Mouse (Mus musculus) kidney, postnatal 0 days (tissue): ENCODE data around the gene Apoa1. TPM values are rescaled to one million over a fixed set of nuclear protein-coding genes. Genes with fewer than 3 reads are reported as not detected.

Experiments
- ATAC-seq: fragments of 200-750 bp; cut with Nextera tagmentation; replicated peaks from 2 replicates; pipeline ENCODE4 v1.8.0; 2017; ENCODE audit warnings: low read depth, moderate number of reproducible peaks, moderate TSS enrichment, moderate library complexity; ENCODE audit not compliant: low FRiP score
- DNase-seq: peaks from one replicate; pipeline ENCODE4 v3.0.0-alpha.2; 2016; ENCODE audit warnings: low spot score
- H3K27ac ChIP-seq: fragments of 300-500 bp; sonication (generic); 2 replicates; pipeline ENCODE4 v1.5.1; 2014; ENCODE audit warnings: mild to moderate bottlenecking
- H3K27me3 ChIP-seq: fragments of 300-500 bp; sonication (generic); 2 replicates; pipeline ENCODE4 v1.6.1; 2014; ENCODE audit warnings: low read length, mixed read lengths; ENCODE audit not compliant: insufficient read depth
- H3K36me3 ChIP-seq: fragments of 300-500 bp; sonication (generic); 2 replicates; pipeline ENCODE4 v1.6.1; 2014; ENCODE audit warnings: low read length, mixed read lengths; ENCODE audit not compliant: insufficient read depth
- H3K4me1 ChIP-seq: fragments of 300-500 bp; sonication (generic); replicated peaks from 2 replicates; pipeline ENCODE4 v1.6.1; 2014; ENCODE audit warnings: antibody characterized with exemption, low read length, mixed read lengths; ENCODE audit not compliant: insufficient read depth
- H3K4me2 ChIP-seq: fragments of 300-500 bp; sonication (generic); 2 replicates; pipeline ENCODE4 v1.6.1; 2014; ENCODE audit warnings: mild to moderate bottlenecking, low read length, moderate library complexity, mixed read lengths
- H3K4me3 ChIP-seq: fragments of 300-500 bp; sonication (generic); replicated peaks from 2 replicates; pipeline ENCODE4 v1.5.1; 2014; ENCODE audit warnings: low read depth, low read length
- H3K9ac ChIP-seq: fragments of 300-500 bp; sonication (generic); 2 replicates; pipeline ENCODE4 v1.6.1; 2014; ENCODE audit warnings: low read depth, low read length
- H3K9me3 ChIP-seq: fragments of 300-500 bp; sonication (generic); replicated peaks from 2 replicates; pipeline ENCODE4 v1.6.1; 2016; ENCODE audit warnings: low read length, inconsistent platforms, mixed read lengths
- CTCF ChIP-seq: IDR thresholded peaks from 2 replicates; pipeline ENCODE4 v1.5.1; 2016; ENCODE audit warnings: antibody characterized with exemption, low read depth, mild to moderate bottlenecking, moderate library complexity
- WGBS: fragments of 180-500 bp; shearing (Covaris S2); extraction: QIAGEN DNeasy Blood & Tissue Kit; methylation state at CpG from one replicate; pipeline ENCODE4 v1.1.7; 2014; 5-methylcytosine and 5-hydroxymethylcytosine counted together
- polyA plus RNA-seq: library from polyadenylated mRNA; unstranded; fragments of >200 nt; fragmentation: Nextera tagmentation; extraction: Ambion mirVana; gene quantifications from 2 replicates; pipeline ENCODE4 v1.2.1, GENCODE M21; 2015

Gene Apoa1
- polyA plus RNA-seq, 1 experiment from 2014 or later: 5.5 TPM

DNA sequence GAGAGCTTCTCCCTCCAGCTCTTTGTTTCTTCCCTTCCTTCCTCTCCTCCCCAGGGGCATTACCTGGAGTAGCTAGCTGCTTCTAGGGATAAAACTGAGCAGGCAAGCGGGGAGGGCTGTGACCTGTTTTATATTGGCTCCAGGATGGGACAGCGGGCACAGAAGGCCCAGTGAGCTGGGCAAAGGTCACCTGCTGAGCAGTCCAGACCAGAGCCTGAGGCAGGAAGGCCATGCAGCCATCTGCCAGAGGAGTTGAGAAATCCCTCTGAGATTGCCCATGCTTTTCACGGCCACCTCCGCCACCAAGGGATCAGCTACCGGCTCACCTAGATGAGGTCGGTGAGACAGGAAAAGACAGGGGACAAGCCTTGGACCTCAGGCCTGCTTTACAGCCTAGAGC lies 6.8 kb downstream of the Apoa1 start:
- ATAC-seq (no peak), DNase-seq (no peak)
- WGBS: 68% methylated on average over 6 of the region's 6 CpGs
- no peaks in the 10 kb centered on the region for H3K27me3 ChIP-seq
- H3K9ac ChIP-seq: no peak overlapping the region
- H3K4me2 ChIP-seq: no peak overlapping the region
- H3K4me3 ChIP-seq: no peak overlapping the region
- no peaks in the 10 kb centered on the region for H3K9me3 ChIP-seq
- peaks cover 6% of the 10 kb centered on the region; the same call in 1 of the 2 replicates for H3K4me1 ChIP-seq
- TF ChIP-seq CTCF: no peak
- H3K27ac ChIP-seq: no peak overlapping the region
- H3K36me3 ChIP-seq: no peaks in the 10 kb centered on the region

DNA sequence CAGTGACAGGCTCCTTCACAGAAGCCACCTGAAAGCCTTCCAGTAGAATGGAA lies 7.0 kb downstream of the Apoa1 start, which contains the start of gene Apoc3:
Gene Apoc3, minus strand, starts transcription at position 41 of the 53 bp plus-strand sequence.
- no peak within 1 kb of the TSS for H3K27ac ChIP-seq
- TF ChIP-seq CTCF: no peak
- H3K4me2 ChIP-seq: no peak within 1 kb of the TSS
- H3K4me1 ChIP-seq: peaks cover 4% of the 10 kb centered on the region; the same call in 1 of the 2 replicates
- no peak within 1 kb of the TSS for H3K4me3 ChIP-seq
- H3K9ac ChIP-seq: no peak within 1 kb of the TSS
- no peak for DNase-seq
- H3K9me3 ChIP-seq: no peaks in the 10 kb centered on the region
- H3K27me3 ChIP-seq: no peaks in the 10 kb centered on the region
- no peaks in the 10 kb centered on the region for H3K36me3 ChIP-seq
- ATAC-seq: no peak

DNA sequence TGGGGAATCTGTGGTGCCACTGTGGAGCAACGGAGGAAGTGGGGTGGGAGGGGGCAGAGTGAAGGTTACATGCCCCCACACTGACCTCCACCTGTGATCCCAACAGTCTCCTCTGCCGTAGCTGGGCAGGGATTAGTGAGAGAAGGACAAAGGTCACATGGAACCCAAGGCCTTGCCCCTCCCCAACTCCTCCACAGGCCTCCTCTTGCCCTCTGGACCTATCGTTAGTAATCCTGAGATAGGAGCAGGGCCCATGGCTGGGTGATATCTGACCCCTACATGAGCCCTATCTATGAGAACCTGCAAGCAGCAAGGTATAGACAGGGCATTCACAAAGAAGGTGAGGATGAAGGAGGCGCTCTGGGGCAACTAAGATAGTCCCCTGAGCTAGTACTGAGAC lies 7.3 kb downstream of the Apoa1 start:
- peaks cover 2% of the 10 kb centered on the region; the same call in 1 of the 2 replicates for H3K4me1 ChIP-seq
- no peaks in the 10 kb centered on the region for H3K27me3 ChIP-seq
- WGBS: 54% methylated on average over 4 of the region's 4 CpGs
- DNase-seq (no peak), ATAC-seq (no peak)
- H3K9ac ChIP-seq: no peak overlapping the region
- H3K4me2 ChIP-seq: no peak overlapping the region
- TF ChIP-seq CTCF: no peak
- no peaks in the 10 kb centered on the region for H3K36me3 ChIP-seq
- H3K9me3 ChIP-seq: no peaks in the 10 kb centered on the region
- H3K4me3 ChIP-seq: no peak overlapping the region
- H3K27ac ChIP-seq: no peak overlapping the region

DNA sequence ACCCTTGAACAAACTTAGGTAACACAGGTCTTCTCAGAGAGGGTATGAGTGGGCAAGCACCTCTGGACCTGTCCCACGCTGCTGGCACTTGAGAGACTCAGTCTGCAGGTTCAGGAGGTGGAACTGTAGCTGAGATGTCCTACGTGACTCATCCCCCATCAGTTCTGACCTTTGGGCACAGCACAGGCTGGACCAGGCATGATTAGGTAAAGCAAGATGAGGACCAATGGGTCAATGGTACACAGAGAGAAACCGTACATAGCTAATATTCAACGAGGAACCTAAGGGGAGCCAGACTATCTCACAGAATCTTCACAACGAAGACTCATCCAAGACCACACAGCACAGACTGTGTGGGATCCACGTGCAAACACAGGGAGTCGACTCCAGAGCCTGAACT lies 10.5 kb downstream of the Apoa1 start:
- 86% methylated on average over 7 of the region's 7 CpGs for WGBS

DNA sequence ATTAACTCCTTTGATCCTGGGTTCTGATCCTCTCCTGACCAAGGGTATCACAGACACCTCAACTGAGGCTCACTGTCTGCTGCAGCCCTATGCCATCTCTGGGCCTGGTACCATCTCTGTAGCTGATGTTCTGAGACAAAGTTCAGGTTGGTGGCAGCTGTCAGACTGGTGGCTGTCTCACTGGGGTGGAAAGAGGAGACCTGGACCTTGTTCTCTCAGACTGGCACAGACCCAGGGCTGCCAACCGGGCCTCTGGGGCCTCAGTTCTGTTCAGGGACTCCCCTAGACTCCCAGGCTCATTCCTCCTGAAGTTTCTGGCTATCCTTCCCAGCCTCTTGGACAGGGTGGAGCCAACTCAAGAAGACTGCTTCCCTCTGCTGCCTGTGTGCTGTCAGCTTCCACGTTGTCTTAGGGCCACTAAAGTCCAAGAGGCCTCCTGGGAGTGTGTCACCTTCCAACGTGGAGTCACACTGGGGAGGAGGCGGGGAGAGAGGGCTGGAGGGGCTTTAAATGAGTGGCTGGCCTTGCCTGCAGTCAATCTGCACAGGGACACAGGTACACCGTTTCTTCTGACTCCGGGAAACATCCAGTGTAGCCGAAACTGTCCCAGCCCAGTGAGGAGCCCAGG lies 12.3 kb downstream of the Apoa1 start, which contains the start of gene Apoa4:
Gene Apoa4, plus strand, starts transcription at position 171 of the 628 bp plus-strand sequence.
- DNase-seq (no peak), ATAC-seq (no peak)
- Histone ChIP-seq H3K9me3 (no peaks in the 10 kb centered on the region), H3K4me3 (no peak within 1 kb of the TSS), H3K4me1 (no peaks in the 10 kb centered on the region), H3K27ac (no peak within 1 kb of the TSS), H3K36me3 (no peaks in the 10 kb centered on the region), H3K4me2 (no peak within 1 kb of the TSS), H3K27me3 (no peaks in the 10 kb centered on the region), H3K9ac (no peak within 1 kb of the TSS)
- WGBS: 64% methylated on average over 7 of the region's 7 CpGs
- TF ChIP-seq CTCF: no peak

More for the DNA sequence above, 10.5 kb downstream of the Apoa1 start:
- Histone ChIP-seq H3K27me3 (no peaks in the 10 kb centered on the region), H3K27ac (no peak overlapping the region), H3K4me2 (no peak overlapping the region), H3K4me3 (no peak overlapping the region), H3K36me3 (no peaks in the 10 kb centered on the region), H3K9ac (no peak overlapping the region), H3K4me1 (no peaks in the 10 kb centered on the region), H3K9me3 (no peaks in the 10 kb centered on the region)
- TF ChIP-seq CTCF: no peak
- ATAC-seq (no peak), DNase-seq (no peak)

DNA sequence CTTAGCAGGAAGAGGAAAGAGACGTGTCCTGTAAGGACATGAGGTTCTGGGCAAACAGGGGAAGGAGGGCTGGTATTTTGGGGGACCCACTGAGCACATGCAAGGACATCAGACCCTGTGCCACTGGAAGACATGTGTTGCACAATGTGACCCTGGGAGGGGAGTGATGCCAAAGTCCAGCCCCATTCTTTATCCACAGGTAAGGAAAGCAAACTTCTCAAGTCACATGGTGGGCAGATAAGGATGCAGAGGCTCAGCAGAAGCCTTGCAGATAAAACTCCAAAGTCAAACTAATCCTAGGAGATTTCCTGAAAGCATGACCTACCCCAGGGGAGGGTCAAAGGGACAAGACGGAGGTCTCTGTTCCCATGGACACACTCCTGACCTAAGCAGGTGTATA lies 13.4 kb downstream of the Apoa1 start:
- no peaks in the 10 kb centered on the region for H3K9me3 ChIP-seq
- 78% methylated on average over 2 of the region's 2 CpGs for WGBS
- TF ChIP-seq CTCF: no peak
- no peak for DNase-seq
- no peaks in the 10 kb centered on the region for H3K4me1 ChIP-seq
- H3K27ac ChIP-seq: no peak overlapping the region
- no peaks in the 10 kb centered on the region for H3K27me3 ChIP-seq
- H3K4me3 ChIP-seq: no peak overlapping the region
- ATAC-seq: no peak
- no peak overlapping the region for H3K9ac ChIP-seq
- H3K36me3 ChIP-seq: no peaks in the 10 kb centered on the region
- H3K4me2 ChIP-seq: no peak overlapping the region

DNA sequence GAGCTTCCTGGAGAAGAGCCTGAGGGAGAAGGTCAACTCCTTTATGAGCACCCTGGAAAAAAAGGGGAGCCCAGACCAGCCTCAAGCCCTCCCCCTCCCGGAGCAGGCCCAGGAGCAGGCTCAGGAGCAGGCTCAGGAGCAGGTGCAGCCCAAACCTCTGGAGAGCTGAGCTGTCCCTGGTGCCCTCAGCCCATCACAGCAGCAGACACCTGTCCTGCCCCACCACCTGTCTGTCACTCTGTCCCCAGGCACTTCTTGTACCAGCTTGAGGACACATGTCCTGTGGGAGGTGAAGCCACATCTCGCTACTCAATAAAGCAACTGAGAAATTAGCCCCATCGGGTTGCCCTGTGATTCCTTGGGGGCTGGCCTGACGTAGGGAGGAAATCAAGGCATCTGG lies 14.7 kb downstream of the Apoa1 start:
- ATAC-seq: no peak

More for the DNA sequence above, 14.7 kb downstream of the Apoa1 start:
- DNase-seq: no peak
- WGBS: 47% methylated on average over 4 of the region's 4 CpGs
- TF ChIP-seq CTCF: no peak
- Histone ChIP-seq H3K27me3 (no peaks in the 10 kb centered on the region), H3K9me3 (no peaks in the 10 kb centered on the region), H3K4me3 (no peak overlapping the region), H3K4me2 (no peak overlapping the region), H3K36me3 (no peaks in the 10 kb centered on the region), H3K9ac (no peak overlapping the region), H3K27ac (no peak overlapping the region), H3K4me1 (no peaks in the 10 kb centered on the region)
